In genomic region chr14:20398864-20399263, GRCm38 (mm10) we compare ENCODE assay signal across 8 mouse cellular contexts. TPM values are rescaled to one million over a fixed set of nuclear protein-coding genes. Genes with fewer than 3 reads are reported as not detected.
DNase-seq lines count a peak whose midpoint lies in the region; ATAC-seq and TF ChIP-seq lines count a peak whose summit lies in the region.
"Had no signal": no experiment of that assay in that cellular context is flagged by ENCODE, and none has a peak within 500 bp of the region (broad histone marks: within the 10 kb centered on the region; RNA-seq: fewer than 3 reads in every experiment).

No protein-coding gene starts in this region.

- no peak for DNase-seq in layer of hippocampus, adult 2 months (ENCODE audit: low spot score in 2 of 2)
- DNase-seq in layer of hippocampus, postnatal 10 days (ENCODE audit: low spot score in 2 of 2), result no peak
- DNase-seq in CH12.LX (ENCODE audit: extremely low read depth), result peak; percentile 53
- peak; percentile 42 for DNase-seq in R1 (ENCODE audit: low read depth, low spot score)
- peak; percentile 40 to 52 for DNase-seq in lung, postnatal 4 days
- no peak for DNase-seq in gastrocnemius, postnatal 4 days (ENCODE audit: low spot score in 2 of 2)

- in situ Hi-C loops in CH12.LX (cut with MboI; ENCODE audit: low pct_ligation_motif_present, low pct_unique_long_range_greater_than_20kb, low sequenced_read_pairs), result loop anchor here (5.0 to 10.0 kb wide), 2 partner anchors 33 to 276 kb away; partner anchors contain the start of gene Sec24c

- no peaks in the 10 kb centered on the region for H3K9me3 ChIP-seq in CH12.LX (replicated peaks; ENCODE audit: low read length)

- H3K4me3 ChIP-seq in layer of hippocampus, adult 2 months, result no peak overlapping the region
- H3K4me3 ChIP-seq in CH12.LX (replicated peaks in 1 of 3; ENCODE audit: low read depth in 2 of 3, low read length in 2 of 3, poor library complexity in 1 of 3), result no peak overlapping the region

- peaks cover 2 to 8% of the 10 kb centered on the region in 2 experiments; a peak in 2 of 4 replicates for H3K4me1 ChIP-seq in CH12.LX (ENCODE audit: control insufficient read depth in 1 of 2, insufficient read depth in 2 of 2)

- dilution Hi-C loops in CH12.LX (cut with MboI; ENCODE audit: extremely low pct_ligation_motif_present, extremely low pct_unique_long_range_greater_than_20kb, low sequenced_read_pairs), result no loop called here

- no peaks in the 10 kb centered on the region for H3K79me2 ChIP-seq in CH12.LX (replicated peaks; ENCODE audit: control insufficient read depth, extremely low read depth, insufficient read depth, poor library complexity, severe bottlenecking)

- TF ChIP-seq POLR2A in CH12.LX (IDR thresholded peaks at IDR 0.05; ENCODE audit: low read depth, low read length), result no peak

- H3K4me2 ChIP-seq in CH12.LX (ENCODE audit: insufficient read depth, low read depth, poor library complexity, severe bottlenecking), result peak overlapping the region; percentile 24; the same call in 1 of the 2 replicates

- H3K36me3 ChIP-seq in CH12.LX (replicated peaks in 1 of 2; ENCODE audit: control insufficient read depth in 1 of 2, insufficient read depth in 1 of 2, low read length in 1 of 2), result no peaks in the 10 kb centered on the region

- ATAC-seq in activated CD4-positive, CD25-positive, alpha-beta regulatory T cell, adult 4 months, result no peak

- no peak overlapping the region for H3K27ac ChIP-seq in layer of hippocampus, adult 2 months
- H3K27ac ChIP-seq in CH12.LX (ENCODE audit: insufficient read depth, low read depth), result no peak overlapping the region
- H3K27ac ChIP-seq: macrophage had no signal

- peak; percentile 63 for TF ChIP-seq CTCF in layer of hippocampus, adult 2 months (conservative IDR thresholded peaks at IDR 0.05)
- TF ChIP-seq CTCF in CH12.LX (conservative IDR thresholded peaks at IDR 0.05 in 1 of 2, IDR thresholded peaks at IDR 0.05 in 1 of 2; ENCODE audit: low read depth in 2 of 2, low read length in 2 of 2), result peak; percentile 27 to 79; a peak in 3 of 4 replicates

- no peak overlapping the region for H3K9ac ChIP-seq in CH12.LX (ENCODE audit: insufficient read depth, low read depth)

- no peak for TF ChIP-seq EP300 in CH12.LX (IDR thresholded peaks at IDR 0.05; ENCODE audit: low read length)

- TF ChIP-seq RAD21 in CH12.LX (IDR thresholded peaks at IDR 0.05; ENCODE audit: low read depth, low read length), result peak; percentile 47

- no peaks in the 10 kb centered on the region for H3K27me3 ChIP-seq in CH12.LX (replicated peaks)

TF ChIP-seq in CH12.LX, 34 proteins besides CTCF, POLR2A, EP300 and RAD21:
- TF ChIP-seq BHLHE40 (IDR thresholded peaks at IDR 0.05; ENCODE audit: low read depth, low read length) (no peak), POLR2AphosphoS2 (IDR thresholded peaks at IDR 0.05; ENCODE audit: low read depth, low read length) (no peak), IRF4 (IDR thresholded peaks at IDR 0.05; ENCODE audit: low read depth, low read length) (peak; percentile 27; the same call in 1 of the 2 replicates), MEF2A (IDR thresholded peaks at IDR 0.05; ENCODE audit: borderline replicate concordance, low read depth, low read length) (0 out of 2 replicates have a peak, but pooled peaks have one; percentile 20), SMC3 (IDR thresholded peaks at IDR 0.05; ENCODE audit: low read depth, low read length) (peak; percentile 79), KAT2A (IDR thresholded peaks at IDR 0.05; ENCODE audit: insufficient replicate concordance, low read length) (no peak), ZKSCAN1 (IDR thresholded peaks at IDR 0.05; ENCODE audit: borderline replicate concordance, low read depth, low read length) (no peak), ZC3H11A (IDR thresholded peaks at IDR 0.05; ENCODE audit: low read depth, low read length) (no peak), MAX (IDR thresholded peaks at IDR 0.05; ENCODE audit: low read length) (no peak), E2F4 (IDR thresholded peaks at IDR 0.05; ENCODE audit: insufficient replicate concordance, low read depth, low read length) (no peak), ETS1 (conservative IDR thresholded peaks at IDR 0.05; ENCODE audit: low read depth, low read length) (no peak), GABPA (IDR thresholded peaks at IDR 0.05; ENCODE audit: insufficient replicate concordance, low read depth, low read length) (no peak), SIN3A (IDR thresholded peaks at IDR 0.05; ENCODE audit: low read length) (0 out of 2 replicates have a peak, but pooled peaks have one; percentile 37), USF1 (IDR thresholded peaks at IDR 0.05; ENCODE audit: low read depth, low read length) (no peak), RCOR1 (conservative IDR thresholded peaks at IDR 0.05; ENCODE audit: low read depth, low read length) (no peak), USF2 (conservative IDR thresholded peaks at IDR 0.05; ENCODE audit: low read depth, low read length) (no peak), ELF1 (IDR thresholded peaks at IDR 0.05; ENCODE audit: low read depth, low read length) (no peak), CHD1 (IDR thresholded peaks at IDR 0.05; ENCODE audit: low read depth, low read length) (no peak), MAZ (IDR thresholded peaks at IDR 0.05; ENCODE audit: low read depth, low read length) (no peak), ZMIZ1 (IDR thresholded peaks at IDR 0.05; ENCODE audit: low read depth, low read length) (no peak), MYC (IDR thresholded peaks at IDR 0.05; ENCODE audit: low read depth, low read length) (peak; percentile 32; the same call in 1 of the 2 replicates), HCFC1 (IDR thresholded peaks at IDR 0.05; ENCODE audit: low read depth, low read length) (no peak), MXI1 (IDR thresholded peaks at IDR 0.05; ENCODE audit: low read depth, low read length) (no peak)

RNA-seq across cellular contexts. Expression of gene Mrps16, which starts 5.4 kb away (rescaled TPM):
- 10 to 100 TPM; 35.0 to 35.2 TPM for total RNA-seq in layer of hippocampus, adult 2 months (2021)
- total RNA-seq in layer of hippocampus, postnatal 10 days (2021), result 10 to 100 TPM; 31.5 to 37.8 TPM
- 112 and 128 TPM in 2 replicates for total RNA-seq in CH12.LX (2012; rRNA removed)
- total RNA-seq in CH12.LX (2014; rRNA removed), result 92.9 and 97.2 TPM in 2 replicates
- polyA plus RNA-seq in CH12.LX (2012; ENCODE audit: insufficient read length, low read depth), result 107 and 110 TPM in 2 replicates
- total RNA-seq in gastrocnemius, postnatal 4 days (2021), result 10 to 100 TPM; 51.8 to 54.7 TPM
- polyA plus RNA-seq in activated CD4-positive, CD25-positive, alpha-beta regulatory T cell, adult 4 months (2017; shearing (Covaris generic)), result 100 to 1,000 TPM; 127 to 128 TPM

RNA-seq across cellular contexts. Expression of gene Dnajc9, which starts 10.2 kb away (rescaled TPM):
- total RNA-seq in layer of hippocampus, adult 2 months (2021), result 10 to 100 TPM; 23.8 to 29.6 TPM
- total RNA-seq in layer of hippocampus, postnatal 10 days (2021), result 10 to 100 TPM; 23.2 to 23.5 TPM
- total RNA-seq in CH12.LX (2012; rRNA removed) (123 and 147 TPM in 2 replicates), CH12.LX (2014; rRNA removed) (223 and 261 TPM in 2 replicates)
- polyA plus RNA-seq in CH12.LX (2012; ENCODE audit: insufficient read length, low read depth), result 166 and 208 TPM in 2 replicates
- 10 to 100 TPM; 27.5 to 29.9 TPM for total RNA-seq in gastrocnemius, postnatal 4 days (2021)
- polyA plus RNA-seq in activated CD4-positive, CD25-positive, alpha-beta regulatory T cell, adult 4 months (2017; shearing (Covaris generic)), result 100 to 1,000 TPM; 100 to 140 TPM

RNA-seq across cellular contexts. Expression of gene Fam149b, which starts 50.9 kb away (rescaled TPM):
- 10 to 100 TPM; 46.6 to 52.8 TPM for total RNA-seq in layer of hippocampus, adult 2 months (2021)
- 10 to 100 TPM; 43.0 to 50.2 TPM for total RNA-seq in layer of hippocampus, postnatal 10 days (2021)
- total RNA-seq in CH12.LX (2012; rRNA removed) (15.8 and 16.7 TPM in 2 replicates), CH12.LX (2014; rRNA removed) (19.3 and 21.9 TPM in 2 replicates)
- 19.8 and 20.0 TPM in 2 replicates for polyA plus RNA-seq in CH12.LX (2012; ENCODE audit: insufficient read length, low read depth)
- total RNA-seq in gastrocnemius, postnatal 4 days (2021), result 10 to 100 TPM; 28.7 to 31.7 TPM
- polyA plus RNA-seq in activated CD4-positive, CD25-positive, alpha-beta regulatory T cell, adult 4 months (2017; shearing (Covaris generic)), result 10 to 100 TPM; 38.4 to 66.1 TPM

RNA-seq across cellular contexts. Expression of gene Ecd, which starts 50.9 kb away (rescaled TPM):
- total RNA-seq in layer of hippocampus, adult 2 months (2021), result 10 to 100 TPM; 31.7 to 37.2 TPM
- total RNA-seq in layer of hippocampus, postnatal 10 days (2021), result 10 to 100 TPM; 30.0 to 32.0 TPM
- 61.4 and 72.5 TPM in 2 replicates for total RNA-seq in CH12.LX (2012; rRNA removed)
- total RNA-seq in CH12.LX (2014; rRNA removed), result 105 TPM in 2 replicates
- 98.3 and 112 TPM in 2 replicates for polyA plus RNA-seq in CH12.LX (2012; ENCODE audit: insufficient read length, low read depth)
- total RNA-seq in gastrocnemius, postnatal 4 days (2021), result 10 to 100 TPM; 26.8 to 34.3 TPM
- 10 to 100 TPM; 59.5 to 69.5 TPM for polyA plus RNA-seq in activated CD4-positive, CD25-positive, alpha-beta regulatory T cell, adult 4 months (2017; shearing (Covaris generic))

RNA-seq across cellular contexts. Expression of gene Cfap70, which starts 53.2 kb away (rescaled TPM):
- total RNA-seq in layer of hippocampus, adult 2 months (2021), result 1 to 10 TPM in 1 of 2 experiments, under 1 TPM in 1; 0.51 to 1.4 TPM
- total RNA-seq in layer of hippocampus, postnatal 10 days (2021), result 1 to 10 TPM; 1.5 to 3.4 TPM
- total RNA-seq in CH12.LX (2012; rRNA removed) (0.04 and 0.08 TPM in 2 replicates), CH12.LX (2014; rRNA removed) (not detected in 2 replicates)
- polyA plus RNA-seq in CH12.LX (2012; ENCODE audit: insufficient read length, low read depth), result 0.07 and 0.36 TPM in 2 replicates
- total RNA-seq in gastrocnemius, postnatal 4 days (2021), result under 1 TPM; 0.21 to 0.64 TPM
- polyA plus RNA-seq in activated CD4-positive, CD25-positive, alpha-beta regulatory T cell, adult 4 months (2017; shearing (Covaris generic)), result not detected
- polyA plus RNA-seq: macrophage had no signal

Comparison
In these comparisons a context has a peak if more than half of its experiments do, and no peak if none do; other contexts are left out.
1. DNase-seq: peak in CH12.LX (single experiment), R1 (single experiment) and lung, postnatal 4 days (2 of 2); none in layer of hippocampus, adult 2 months (0 of 2), layer of hippocampus, postnatal 10 days (0 of 2) and gastrocnemius, postnatal 4 days (0 of 2).
2. RNA of gene Dnajc9, which starts 10.2 kb away (total RNA-seq): 123 to 261 TPM in CH12.LX; 27.5 to 29.9 TPM in gastrocnemius, postnatal 4 days, 23.8 to 29.6 TPM in layer of hippocampus, adult 2 months and 23.2 to 23.5 TPM in layer of hippocampus, postnatal 10 days; every median in the first group is over 4 times any median in the second.